ENCODE assay signal across 8 mouse cellular contexts in the genomic region with DNA sequence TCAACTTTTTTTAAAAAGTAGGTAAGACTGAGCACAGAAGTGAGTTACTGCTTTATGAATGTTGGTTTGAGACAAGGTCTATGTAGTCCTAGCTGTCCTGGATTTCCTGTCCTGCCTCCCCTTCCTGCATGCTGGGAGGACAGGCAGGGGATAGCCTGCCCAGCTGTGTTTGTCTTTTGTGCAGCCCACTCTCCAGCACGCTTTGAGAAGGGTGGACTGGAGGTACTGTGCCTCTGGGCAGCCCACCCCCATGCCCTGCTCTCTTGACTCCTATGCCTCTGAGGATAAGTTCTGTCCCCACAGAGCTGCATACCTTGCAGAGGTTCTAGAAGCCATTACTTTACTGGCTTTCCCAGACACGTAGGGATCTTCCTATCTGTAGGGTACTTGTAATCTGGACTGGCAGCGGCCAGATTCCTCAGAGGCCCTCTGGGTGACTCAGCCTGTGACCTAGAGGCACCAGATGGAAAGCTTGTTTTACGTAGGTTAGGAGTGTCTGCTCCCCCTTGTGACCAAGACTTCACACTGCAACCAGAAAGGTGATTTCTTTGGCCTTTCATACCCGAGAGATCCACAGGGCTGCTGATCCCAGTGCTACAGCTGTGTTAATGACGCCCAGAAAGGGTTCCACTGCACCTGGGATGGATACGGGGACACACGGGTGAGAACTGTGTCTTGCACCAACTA. TPM values are rescaled to one million over a fixed set of nuclear protein-coding genes. Genes with fewer than 3 reads are reported as not detected.
DNase-seq lines count a peak whose midpoint lies in the region; ATAC-seq and TF ChIP-seq lines count a peak whose summit lies in the region.

No protein-coding gene starts in this region.

- dilution Hi-C loops in CH12.LX (cut with MboI; ENCODE audit: extremely low pct_ligation_motif_present, extremely low pct_unique_long_range_greater_than_20kb, low sequenced_read_pairs) = no loop called here

- H3K4me1 ChIP-seq in CH12.LX (ENCODE audit: control insufficient read depth in 1 of 2, insufficient read depth in 2 of 2) = peaks cover 6 to 12% of the 10 kb centered on the region in 2 experiments
- H3K4me1 ChIP-seq in embryonic facial prominence, embryonic 10.5 days = peaks cover 9% of the 10 kb centered on the region
- peaks cover 6% of the 10 kb centered on the region for H3K4me1 ChIP-seq in heart, embryonic 11.5 days (ENCODE audit: control insufficient read depth, insufficient read depth, low read length)
- peaks cover 6% of the 10 kb centered on the region for H3K4me1 ChIP-seq in lung, adult 2 months (ENCODE audit: control insufficient read depth, insufficient read depth, low read length)
- H3K4me1 ChIP-seq in neural tube, embryonic 14.5 days (ENCODE audit: control insufficient read depth, insufficient read depth, low read length) = no peaks in the 10 kb centered on the region

- no peak for TF ChIP-seq EP300 in CH12.LX (IDR thresholded peaks at IDR 0.05; ENCODE audit: low read length)

- peak; percentile 60 to 95 for TF ChIP-seq CTCF in CH12.LX (conservative IDR thresholded peaks at IDR 0.05 in 1 of 2, IDR thresholded peaks at IDR 0.05 in 1 of 2; ENCODE audit: low read depth in 2 of 2, low read length in 2 of 2)
- TF ChIP-seq CTCF in lung, adult 2 months (IDR thresholded peaks at IDR 0.05; ENCODE audit: insufficient read depth, low read length) = peak; percentile 57

- no peak overlapping the region for H3K4me2 ChIP-seq in CH12.LX (ENCODE audit: insufficient read depth, low read depth, poor library complexity, severe bottlenecking)
- H3K4me2 ChIP-seq in heart, embryonic 11.5 days = peak overlapping the region; percentile 27
- H3K4me2 ChIP-seq in neural tube, embryonic 14.5 days (ENCODE audit: low read depth, low read length) = no peak overlapping the region

- no peaks in the 10 kb centered on the region for H3K27me3 ChIP-seq in CH12.LX (replicated peaks)
- no peaks in the 10 kb centered on the region for H3K27me3 ChIP-seq in embryonic facial prominence, embryonic 10.5 days (replicated peaks; ENCODE audit: low read depth, poor library complexity, severe bottlenecking)
- H3K27me3 ChIP-seq in heart, embryonic 11.5 days (ENCODE audit: control insufficient read depth, insufficient read depth, low read length) = no peaks in the 10 kb centered on the region
- no peaks in the 10 kb centered on the region for H3K27me3 ChIP-seq in neural tube, embryonic 14.5 days (ENCODE audit: control insufficient read depth, insufficient read depth, low read length)

- peak overlapping the region in 1 of 3 experiments; percentile 5 for H3K4me3 ChIP-seq in CH12.LX (replicated peaks in 1 of 3; ENCODE audit: low read depth in 2 of 3, low read length in 2 of 3, poor library complexity in 1 of 3)
- H3K4me3 ChIP-seq in embryonic facial prominence, embryonic 10.5 days = no peak overlapping the region
- H3K4me3 ChIP-seq in heart, embryonic 11.5 days (ENCODE audit: low read depth, low read length) = no peak overlapping the region
- no peak overlapping the region for H3K4me3 ChIP-seq in lung, adult 2 months (replicated peaks; ENCODE audit: extremely low read depth, low read depth, low read length)
- H3K4me3 ChIP-seq in neural tube, embryonic 14.5 days (ENCODE audit: low read depth, low read length) = no peak overlapping the region

- no peak; the same call in 1 of the 2 replicates for TF ChIP-seq POLR2A in CH12.LX (IDR thresholded peaks at IDR 0.05; ENCODE audit: low read depth, low read length)
- TF ChIP-seq POLR2A in lung, adult 2 months (IDR thresholded peaks at IDR 0.05; ENCODE audit: borderline replicate concordance, extremely low read depth, low read depth, low read length) = no peak

- peak overlapping the region; percentile 49 for H3K9ac ChIP-seq in CH12.LX (ENCODE audit: insufficient read depth, low read depth)
- H3K9ac ChIP-seq in heart, embryonic 11.5 days (ENCODE audit: low read depth, low read length) = peak overlapping the region; percentile 49; the same call in 1 of the 2 replicates
- no peak overlapping the region for H3K9ac ChIP-seq in neural tube, embryonic 14.5 days (replicated peaks; ENCODE audit: low read depth, low read length)

- DNase-seq in CH12.LX (ENCODE audit: extremely low read depth) = peak; percentile 88
- peak; percentile 77 for DNase-seq in adrenal gland, postnatal 10 days
- peak; percentile 72 for DNase-seq in embryonic facial prominence, embryonic 10.5 days (ENCODE audit: low spot score)
- DNase-seq in kidney, adult 9 months = peak; percentile 80
- DNase-seq in lung, adult 2 months = peak; percentile 64
- DNase-seq in urinary bladder, postnatal 25 days (ENCODE audit: low spot score) = peak; percentile 33

- H3K36me3 ChIP-seq in CH12.LX (replicated peaks in 1 of 2; ENCODE audit: control insufficient read depth in 1 of 2, insufficient read depth in 1 of 2, low read length in 1 of 2) = peaks cover 41 to 82% of the 10 kb centered on the region in 2 experiments
- H3K36me3 ChIP-seq in embryonic facial prominence, embryonic 10.5 days (replicated peaks) = peaks cover 80% of the 10 kb centered on the region
- H3K36me3 ChIP-seq in heart, embryonic 11.5 days (ENCODE audit: control insufficient read depth, insufficient read depth, low read length) = peaks cover 20% of the 10 kb centered on the region
- H3K36me3 ChIP-seq in neural tube, embryonic 14.5 days (ENCODE audit: control insufficient read depth, insufficient read depth, low read length) = peaks cover 33% of the 10 kb centered on the region

- peak overlapping the region; percentile 69 for H3K27ac ChIP-seq in CH12.LX (ENCODE audit: insufficient read depth, low read depth)
- H3K27ac ChIP-seq in embryonic facial prominence, embryonic 10.5 days (replicated peaks) = peak overlapping the region; percentile 73
- H3K27ac ChIP-seq in heart, embryonic 11.5 days (ENCODE audit: low read depth, low read length) = peak overlapping the region; percentile 91
- no peak overlapping the region for H3K27ac ChIP-seq in neural tube, embryonic 14.5 days (ENCODE audit: low read depth, low read length)

- ATAC-seq in heart, embryonic 11.5 days (replicated peaks; ENCODE audit: insufficient number of reproducible peaks, low FRiP score, low TSS enrichment) = peak; percentile 64; the same call in 1 of the 2 replicates
- ATAC-seq in neural tube, embryonic 14.5 days (ENCODE audit: low read depth) = peak; percentile 62

- in situ Hi-C loops in CH12.LX (cut with MboI; ENCODE audit: low pct_ligation_motif_present, low pct_unique_long_range_greater_than_20kb, low sequenced_read_pairs) = loop anchor here (5.0 kb wide), 1 partner anchor 34 kb away; no protein-coding TSS in a partner anchor

- WGBS in embryonic facial prominence, embryonic 10.5 days = 34% methylated on average over 8 of the region's 8 CpGs
- 18% methylated on average over 8 of the region's 8 CpGs for WGBS in heart, embryonic 11.5 days (ENCODE audit: insufficient replicate concordance)
- 22% methylated on average over 8 of the region's 8 CpGs for WGBS in lung, adult 2 months
- WGBS in neural tube, embryonic 14.5 days = 35% methylated on average over 8 of the region's 8 CpGs

- H3K79me2 ChIP-seq in CH12.LX (replicated peaks; ENCODE audit: control insufficient read depth, extremely low read depth, insufficient read depth, poor library complexity, severe bottlenecking) = no peaks in the 10 kb centered on the region

- peak; percentile 78 for TF ChIP-seq RAD21 in CH12.LX (IDR thresholded peaks at IDR 0.05; ENCODE audit: low read depth, low read length)

- H3K9me3 ChIP-seq in CH12.LX (replicated peaks; ENCODE audit: low read length) = no peaks in the 10 kb centered on the region
- no peaks in the 10 kb centered on the region for H3K9me3 ChIP-seq in embryonic facial prominence, embryonic 10.5 days
- no peaks in the 10 kb centered on the region for H3K9me3 ChIP-seq in heart, embryonic 11.5 days (replicated peaks; ENCODE audit: control insufficient read depth, low read length)
- H3K9me3 ChIP-seq in neural tube, embryonic 14.5 days (ENCODE audit: control insufficient read depth, low read length) = no peaks in the 10 kb centered on the region

TF ChIP-seq in CH12.LX, 34 proteins besides CTCF, POLR2A, EP300 and RAD21 (continues in another document):
- TF ChIP-seq JUN (IDR thresholded peaks at IDR 0.05; ENCODE audit: insufficient read depth, low read depth, low read length) (peak; percentile 33; the same call in 1 of the 2 replicates), TCF12 (IDR thresholded peaks at IDR 0.05; ENCODE audit: low read depth, low read length) (peak; percentile 37; the same call in 1 of the 2 replicates), MXI1 (IDR thresholded peaks at IDR 0.05; ENCODE audit: low read depth, low read length) (no peak), TBP (conservative IDR thresholded peaks at IDR 0.05; ENCODE audit: low read depth, low read length) (no peak)

RNA-seq across cellular contexts. Expression of a gene that starts 17.9 kb away (rescaled TPM):
- total RNA-seq in CH12.LX (2012; rRNA removed) (33.2 and 61.7 TPM in 2 replicates), CH12.LX (2014; rRNA removed) (23.2 and 25.4 TPM in 2 replicates)
- polyA plus RNA-seq in CH12.LX (2012; ENCODE audit: insufficient read length, low read depth) = 22.2 and 23.3 TPM in 2 replicates
- total RNA-seq in adrenal gland, postnatal 10 days (2021) = 10 to 100 TPM in 1 of 2 experiments, 1 to 10 TPM in 1; 7.9 to 13.9 TPM
- polyA plus RNA-seq in embryonic facial prominence, embryonic 10.5 days (2016; fragmentation: Nextera tagmentation; extraction: Ambion mirVana) = 12.9 and 13.4 TPM in 2 replicates
- polyA plus RNA-seq in heart, embryonic 11.5 days (2014; fragmentation: Nextera tagmentation; extraction: Ambion mirVana) = 3.7 and 6.0 TPM in 2 replicates
- 31.8 and 48.2 TPM in 2 replicates for polyA plus RNA-seq in lung, adult 2 months (2012; rRNA removed)
- polyA plus RNA-seq in neural tube, embryonic 14.5 days (2014; fragmentation: Nextera tagmentation; extraction: Ambion mirVana) = 13.7 and 19.7 TPM in 2 replicates

RNA-seq across cellular contexts. Expression of a gene that starts 39.5 kb away (rescaled TPM):
- total RNA-seq in CH12.LX (2012; rRNA removed) = 47.6 and 53.3 TPM in 2 replicates
- total RNA-seq in CH12.LX (2014; rRNA removed) = 32.0 and 37.5 TPM in 2 replicates
- polyA plus RNA-seq in CH12.LX (2012; ENCODE audit: insufficient read length, low read depth) = 81.0 and 94.2 TPM in 2 replicates
- 10 to 100 TPM; 54.7 to 67.5 TPM for total RNA-seq in adrenal gland, postnatal 10 days (2021)
- polyA plus RNA-seq in embryonic facial prominence, embryonic 10.5 days (2016; fragmentation: Nextera tagmentation; extraction: Ambion mirVana) = 27.1 and 27.5 TPM in 2 replicates
- polyA plus RNA-seq in heart, embryonic 11.5 days (2014; fragmentation: Nextera tagmentation; extraction: Ambion mirVana) = 11.3 and 16.4 TPM in 2 replicates
- polyA plus RNA-seq in lung, adult 2 months (2012; rRNA removed) = 31.2 and 47.3 TPM in 2 replicates
- polyA plus RNA-seq in neural tube, embryonic 14.5 days (2014; fragmentation: Nextera tagmentation; extraction: Ambion mirVana) = 14.8 and 15.8 TPM in 2 replicates

RNA-seq across cellular contexts. Expression of a gene that starts 52.6 kb away (rescaled TPM):
- 5.6 and 7.4 TPM in 2 replicates for total RNA-seq in CH12.LX (2012; rRNA removed)
- 1.1 and 1.5 TPM in 2 replicates for total RNA-seq in CH12.LX (2014; rRNA removed)
- 9.3 and 9.5 TPM in 2 replicates for polyA plus RNA-seq in CH12.LX (2012; ENCODE audit: insufficient read length, low read depth)
- total RNA-seq in adrenal gland, postnatal 10 days (2021) = 10 to 100 TPM; 20.4 to 24.2 TPM
- 5.9 and 9.1 TPM in 2 replicates for polyA plus RNA-seq in embryonic facial prominence, embryonic 10.5 days (2016; fragmentation: Nextera tagmentation; extraction: Ambion mirVana)
- polyA plus RNA-seq in heart, embryonic 11.5 days (2014; fragmentation: Nextera tagmentation; extraction: Ambion mirVana) = 6.6 and 6.7 TPM in 2 replicates
- 54.0 and 76.4 TPM in 2 replicates for polyA plus RNA-seq in lung, adult 2 months (2012; rRNA removed)
- polyA plus RNA-seq in neural tube, embryonic 14.5 days (2014; fragmentation: Nextera tagmentation; extraction: Ambion mirVana) = 45.1 and 58.6 TPM in 2 replicates

Comparison
In these comparisons a context has a peak if more than half of its experiments do, and no peak if none do; other contexts are left out.
1. DNase-seq: peak in every context shown above with its lines; median percentile 88 in CH12.LX; 80 in kidney, adult 9 months; 77 in adrenal gland, postnatal 10 days; 72 in embryonic facial prominence, embryonic 10.5 days; 64 in lung, adult 2 months; 33 in urinary bladder, postnatal 25 days.